In genomic region chr5:148175742-148176426, GRCm38 (mm10) we compare ENCODE assay signal across 19 mouse cellular contexts.
DNase-seq lines count a peak whose midpoint lies in the region; ATAC-seq and TF ChIP-seq lines count a peak whose summit lies in the region.
"Had no signal": no experiment of that assay in that cellular context is flagged by ENCODE, and none has a peak within 500 bp of the region (broad histone marks: within the 10 kb centered on the region; RNA-seq: fewer than 3 reads in every experiment).

No protein-coding gene starts in this region.

- no peak for TF ChIP-seq CTCF in forebrain, postnatal 0 days (IDR thresholded peaks at IDR 0.05; ENCODE audit: low read depth)

- no peak overlapping the region for H3K4me3 ChIP-seq in forebrain, embryonic 10.5 days
- no peak overlapping the region for H3K4me3 ChIP-seq in forebrain, postnatal 0 days (ENCODE audit: low read depth, low read length)
- H3K4me3 ChIP-seq in neural tube, embryonic 12.5 days = no peak overlapping the region
- no peak overlapping the region for H3K4me3 ChIP-seq in neural tube, embryonic 15.5 days (replicated peaks)
- no peak overlapping the region for H3K4me3 ChIP-seq in hindbrain, embryonic 12.5 days
- H3K4me3 ChIP-seq: embryonic facial prominence, embryonic 15.5 days; heart, embryonic 13.5 days; hindbrain, embryonic 15.5 days; liver, embryonic 13.5 days had no signal

- H3K36me3 ChIP-seq in forebrain, embryonic 10.5 days (replicated peaks) = no peaks in the 10 kb centered on the region
- H3K36me3 ChIP-seq in forebrain, postnatal 0 days (ENCODE audit: insufficient read depth) = no peaks in the 10 kb centered on the region
- no peaks in the 10 kb centered on the region for H3K36me3 ChIP-seq in neural tube, embryonic 12.5 days
- H3K36me3 ChIP-seq in neural tube, embryonic 15.5 days = no peaks in the 10 kb centered on the region
- H3K36me3 ChIP-seq in hindbrain, embryonic 12.5 days = no peaks in the 10 kb centered on the region
- H3K36me3 ChIP-seq: embryonic facial prominence, embryonic 15.5 days; heart, embryonic 13.5 days; hindbrain, embryonic 15.5 days; liver, embryonic 13.5 days had no signal

- H3K27me3 ChIP-seq in forebrain, embryonic 10.5 days (ENCODE audit: poor library complexity, severe bottlenecking) = no peaks in the 10 kb centered on the region
- no peaks in the 10 kb centered on the region for H3K27me3 ChIP-seq in forebrain, postnatal 0 days (ENCODE audit: insufficient read depth, low read length)
- no peaks in the 10 kb centered on the region for H3K27me3 ChIP-seq in neural tube, embryonic 12.5 days (replicated peaks)
- no peaks in the 10 kb centered on the region for H3K27me3 ChIP-seq in neural tube, embryonic 15.5 days (replicated peaks)
- no peaks in the 10 kb centered on the region for H3K27me3 ChIP-seq in hindbrain, embryonic 12.5 days
- H3K27me3 ChIP-seq: CH12.LX; embryonic facial prominence, embryonic 15.5 days; heart, embryonic 13.5 days; hindbrain, embryonic 15.5 days; liver, embryonic 13.5 days; Patski had no signal

- no peak overlapping the region for H3K9ac ChIP-seq in forebrain, postnatal 0 days
- no peak overlapping the region for H3K9ac ChIP-seq in neural tube, embryonic 12.5 days
- no peak overlapping the region for H3K9ac ChIP-seq in neural tube, embryonic 15.5 days (replicated peaks)
- no peak overlapping the region for H3K9ac ChIP-seq in hindbrain, embryonic 12.5 days
- H3K9ac ChIP-seq: embryonic facial prominence, embryonic 15.5 days; heart, embryonic 13.5 days; hindbrain, embryonic 15.5 days; liver, embryonic 13.5 days had no signal

- WGBS in forebrain, embryonic 10.5 days = 48% methylated on average over 4 of the region's 4 CpGs
- 27% methylated on average over 4 of the region's 4 CpGs for WGBS in forebrain, postnatal 0 days
- 33% methylated on average over 4 of the region's 4 CpGs for WGBS in neural tube, embryonic 12.5 days
- WGBS in neural tube, embryonic 15.5 days = 41% methylated on average over 4 of the region's 4 CpGs
- 42% methylated on average over 4 of the region's 4 CpGs for WGBS in hindbrain, embryonic 12.5 days

- H3K4me2 ChIP-seq in forebrain, postnatal 0 days (ENCODE audit: low read depth) = no peak overlapping the region
- H3K4me2 ChIP-seq in neural tube, embryonic 12.5 days (replicated peaks) = no peak overlapping the region
- no peak overlapping the region for H3K4me2 ChIP-seq in neural tube, embryonic 15.5 days
- H3K4me2 ChIP-seq in hindbrain, embryonic 12.5 days (replicated peaks) = no peak overlapping the region
- H3K4me2 ChIP-seq: embryonic facial prominence, embryonic 15.5 days; heart, embryonic 13.5 days; hindbrain, embryonic 15.5 days; liver, embryonic 13.5 days had no signal

- no peak; the same call in 1 of the 2 replicates for ATAC-seq in forebrain, postnatal 0 days
- ATAC-seq in neural tube, embryonic 12.5 days (ENCODE audit: low FRiP score, low read depth) = peak; percentile 37; the same call in 1 of the 2 replicates
- no peak for ATAC-seq in neural tube, embryonic 15.5 days (ENCODE audit: low FRiP score)
- peak; percentile 71; the same call in 1 of the 2 replicates for ATAC-seq in hindbrain, embryonic 12.5 days (ENCODE audit: low FRiP score)
- ATAC-seq: Patski had no signal

- peaks cover 21% of the 10 kb centered on the region for H3K4me1 ChIP-seq in forebrain, embryonic 10.5 days
- H3K4me1 ChIP-seq in forebrain, postnatal 0 days (ENCODE audit: insufficient read depth) = no peaks in the 10 kb centered on the region
- H3K4me1 ChIP-seq in neural tube, embryonic 12.5 days = peaks cover 6% of the 10 kb centered on the region; the same call in 1 of the 2 replicates
- peaks cover 5% of the 10 kb centered on the region; the same call in 1 of the 2 replicates for H3K4me1 ChIP-seq in neural tube, embryonic 15.5 days
- H3K4me1 ChIP-seq in hindbrain, embryonic 12.5 days = peaks cover 15% of the 10 kb centered on the region; the same call in 1 of the 2 replicates
- H3K4me1 ChIP-seq: embryonic facial prominence, embryonic 15.5 days; liver, embryonic 13.5 days had no signal

- intact Hi-C loops in heart, postnatal 10 days (cut with DNase I) = no loop called here

- no peak for DNase-seq in forebrain, embryonic 10.5 days (ENCODE audit: extremely low spot score, low spot score)
- no peak for DNase-seq in forebrain, postnatal 0 days
- DNase-seq in adrenal gland, adult 2 months = no peak
- no peak for DNase-seq in cerebellum, postnatal 14 days
- DNase-seq in heart, postnatal 10 days = no peak
- DNase-seq: cerebellum, adult 11-12 months; gastrocnemius, postnatal 36 days; liver, embryonic 13.5 days; right cerebral cortex, adult 18-20 months; thymus, postnatal 14 days had no signal

- peaks cover 19% of the 10 kb centered on the region for H3K9me3 ChIP-seq in forebrain, embryonic 10.5 days
- no peaks in the 10 kb centered on the region for H3K9me3 ChIP-seq in forebrain, postnatal 0 days (ENCODE audit: low read length)
- 0 out of 2 replicates have a peak, but pooled peaks cover 4% of the 10 kb centered on the region for H3K9me3 ChIP-seq in neural tube, embryonic 12.5 days
- no peaks in the 10 kb centered on the region for H3K9me3 ChIP-seq in neural tube, embryonic 15.5 days (replicated peaks)
- H3K9me3 ChIP-seq in hindbrain, embryonic 12.5 days (replicated peaks) = no peaks in the 10 kb centered on the region
- H3K9me3 ChIP-seq: embryonic facial prominence, embryonic 15.5 days; hindbrain, embryonic 15.5 days; liver, embryonic 13.5 days had no signal

- H3K27ac ChIP-seq in forebrain, embryonic 10.5 days = 0 out of 2 replicates have a peak overlapping the region, but pooled peaks have one; percentile 41
- no peak overlapping the region for H3K27ac ChIP-seq in forebrain, postnatal 0 days (ENCODE audit: low read depth, low read length)
- no peak overlapping the region for H3K27ac ChIP-seq in neural tube, embryonic 12.5 days
- H3K27ac ChIP-seq in neural tube, embryonic 15.5 days (replicated peaks) = no peak overlapping the region
- peak overlapping the region; percentile 40; the same call in 1 of the 2 replicates for H3K27ac ChIP-seq in hindbrain, embryonic 12.5 days
- H3K27ac ChIP-seq: embryonic facial prominence, embryonic 15.5 days; heart, embryonic 13.5 days; hindbrain, embryonic 15.5 days; liver, embryonic 13.5 days; stomach, postnatal 0 days had no signal

Comparison
In these comparisons a context has a peak if more than half of its experiments do, and no peak if none do; other contexts are left out.
1. H3K27ac ChIP-seq: peak in forebrain, embryonic 10.5 days (single experiment) and hindbrain, embryonic 12.5 days (single experiment); none in forebrain, postnatal 0 days (single experiment), neural tube, embryonic 12.5 days (single experiment) and neural tube, embryonic 15.5 days (single experiment).
2. ATAC-seq: peak in neural tube, embryonic 12.5 days (single experiment) and hindbrain, embryonic 12.5 days (single experiment); none in forebrain, postnatal 0 days (single experiment) and neural tube, embryonic 15.5 days (single experiment).